Mouse (Mus musculus) hindbrain, embryonic 15.5 days (tissue): Measurements from ENCODE around the gene Ubqln4. TPM values are rescaled to one million over a fixed set of nuclear protein-coding genes. Genes with fewer than 3 reads are reported as not detected.
"Not testable (repeated sequence)": the region's sequence is repeated elsewhere in the genome, so short reads cannot be mapped to it uniquely, and the experiment has no call there.

Experiments used
- ATAC-seq: fragments of 200-750 bp; cut with Nextera tagmentation; 2 replicates; pipeline ENCODE4 v1.8.0; 2017; ENCODE audit warnings: low read depth, moderate number of reproducible peaks, moderate TSS enrichment; ENCODE audit not compliant: low FRiP score
- H3K27ac ChIP-seq: fragments of 300-500 bp; sonication (generic); replicated peaks from 2 replicates; pipeline ENCODE4 v1.5.1; 2015; ENCODE audit warnings: mild to moderate bottlenecking, inconsistent platforms
- H3K27me3 ChIP-seq: fragments of 300-500 bp; sonication (generic); 2 replicates; pipeline ENCODE4 v1.6.1; 2015; ENCODE audit warnings: control low read depth, inconsistent platforms
- H3K36me3 ChIP-seq: fragments of 300-500 bp; sonication (generic); 2 replicates; pipeline ENCODE4 v1.6.1; 2015; ENCODE audit warnings: control low read depth, inconsistent platforms
- H3K4me1 ChIP-seq: fragments of 300-500 bp; sonication (generic); replicated peaks from 2 replicates; pipeline ENCODE4 v1.6.1; 2015; ENCODE audit warnings: control low read depth, inconsistent platforms
- H3K4me2 ChIP-seq: fragments of 300-500 bp; sonication (generic); 2 replicates; pipeline ENCODE4 v1.6.1; 2015; ENCODE audit warnings: moderate library complexity, mild to moderate bottlenecking, inconsistent platforms
- H3K4me3 ChIP-seq: fragments of 300-500 bp; sonication (generic); 2 replicates; pipeline ENCODE4 v1.5.1; 2015; ENCODE audit warnings: mild to moderate bottlenecking, inconsistent platforms
- H3K9ac ChIP-seq: fragments of 300-500 bp; sonication (generic); 2 replicates; pipeline ENCODE4 v1.6.1; 2015; ENCODE audit warnings: inconsistent platforms
- H3K9me3 ChIP-seq: fragments of 300-500 bp; sonication (generic); 2 replicates; pipeline ENCODE4 v1.6.1; 2016; ENCODE audit warnings: control low read depth, inconsistent platforms
- WGBS: fragments of 180-500 bp; shearing (Covaris S2); methylation state at CpG from one replicate; pipeline ENCODE4 v1.1.7; 2015; 5-methylcytosine and 5-hydroxymethylcytosine counted together
- polyA plus RNA-seq: library from polyadenylated mRNA; unstranded; fragments of >200 nt; fragmentation: Nextera tagmentation; extraction: Ambion mirVana; gene quantifications from 2 replicates; pipeline ENCODE4 v1.2.1, GENCODE M21; 2015

Gene Ubqln4
- polyA plus RNA-seq, 1 experiment from 2014 or later: 47.7 TPM

DNA sequence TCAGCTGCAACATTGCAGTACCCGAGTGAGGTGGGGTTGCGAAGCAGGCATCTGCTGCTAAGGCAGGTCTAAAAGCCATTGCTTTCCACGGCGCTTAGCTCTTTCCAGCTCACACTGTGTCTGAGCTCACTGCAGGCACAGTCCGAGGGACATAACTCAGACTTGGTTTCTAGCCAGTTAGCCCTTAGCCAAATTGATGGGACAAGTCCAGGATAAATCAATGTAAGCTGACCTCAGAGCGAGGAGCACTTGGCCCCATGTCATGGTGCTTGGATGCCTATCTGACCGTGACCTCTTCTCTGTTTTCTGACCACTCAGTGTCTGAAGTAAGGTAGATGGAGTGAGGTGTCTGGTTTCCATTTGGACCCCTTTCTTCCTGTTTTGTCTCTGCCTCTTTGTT, 10.4 kb downstream of the Ubqln4 start:
- no peak overlapping the region for H3K27ac ChIP-seq
- no peaks in the 10 kb centered on the region for H3K9me3 ChIP-seq
- H3K4me3 ChIP-seq: no peak overlapping the region
- no peaks in the 10 kb centered on the region for H3K27me3 ChIP-seq
- H3K4me1 ChIP-seq: no peaks in the 10 kb centered on the region
- no peak overlapping the region for H3K9ac ChIP-seq
- no peak overlapping the region for H3K4me2 ChIP-seq
- WGBS: 79% methylated on average over 7 of the region's 7 CpGs
- ATAC-seq: no peak
- H3K36me3 ChIP-seq: peaks cover 88% of the 10 kb centered on the region

DNA sequence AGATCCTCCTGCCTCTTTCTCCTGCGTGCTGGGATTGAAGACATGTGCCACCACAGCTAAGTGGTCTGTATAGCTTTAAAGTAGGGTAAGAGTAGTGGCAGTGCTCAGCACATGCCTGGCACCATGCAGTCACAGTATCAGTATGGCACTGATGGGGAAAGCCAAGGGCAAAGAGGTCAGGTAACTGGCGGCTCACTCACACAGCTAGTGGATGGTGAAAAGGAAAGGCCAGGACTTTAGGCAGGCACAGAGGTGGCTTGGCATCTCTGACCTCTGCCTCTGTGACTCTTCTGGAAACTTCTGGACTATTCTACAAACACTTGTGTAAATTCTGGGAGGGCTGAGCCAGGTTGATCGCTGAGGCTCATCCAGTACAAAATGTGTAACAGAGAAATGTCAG, 12.6 kb downstream of the Ubqln4 start:
- Histone ChIP-seq H3K4me1 (no peaks in the 10 kb centered on the region), H3K9ac (no peak overlapping the region), H3K4me2 (no peak overlapping the region), H3K36me3 (peaks cover 77% of the 10 kb centered on the region), H3K27me3 (no peaks in the 10 kb centered on the region), H3K9me3 (no peaks in the 10 kb centered on the region), H3K4me3 (no peak overlapping the region), H3K27ac (no peak overlapping the region)
- no peak for ATAC-seq
- WGBS: 91% methylated on average over 3 of the region's 3 CpGs

DNA sequence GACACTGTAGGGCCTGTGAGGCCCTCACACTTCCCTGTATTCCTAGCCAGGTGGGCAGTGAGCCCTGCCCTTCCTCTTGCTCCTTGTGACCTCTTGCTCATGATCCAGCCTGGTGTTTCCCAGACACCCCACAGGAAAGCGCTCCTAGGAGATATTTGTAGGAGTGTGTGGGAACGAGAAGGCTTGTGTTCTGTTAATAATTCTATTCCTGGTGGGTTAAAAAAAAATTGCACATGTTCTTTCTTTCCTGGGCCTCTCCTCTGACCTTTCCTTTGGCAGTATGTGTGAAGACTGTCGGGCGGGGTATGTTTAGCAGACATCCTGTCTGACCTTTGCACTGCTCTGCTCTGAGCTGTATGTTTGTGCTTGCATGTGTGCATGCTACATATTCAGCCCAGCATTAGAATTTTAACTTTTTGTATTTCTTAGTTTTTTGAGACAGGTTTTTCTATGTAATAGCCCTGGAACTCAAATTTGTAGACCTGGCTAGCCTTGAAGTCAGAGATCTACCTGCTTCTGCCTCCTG, 13.0 kb downstream of the Ubqln4 start:
- H3K27me3 ChIP-seq: no peaks in the 10 kb centered on the region
- H3K36me3 ChIP-seq: peaks cover 73% of the 10 kb centered on the region
- WGBS: 95% methylated on average over 4 of the region's 4 CpGs
- H3K9ac ChIP-seq: no peak overlapping the region
- ATAC-seq: no peak
- H3K9me3 ChIP-seq: no peaks in the 10 kb centered on the region
- H3K4me1 ChIP-seq: no peaks in the 10 kb centered on the region
- no peak overlapping the region for H3K4me3 ChIP-seq
- H3K27ac ChIP-seq: no peak overlapping the region
- H3K4me2 ChIP-seq: no peak overlapping the region

DNA sequence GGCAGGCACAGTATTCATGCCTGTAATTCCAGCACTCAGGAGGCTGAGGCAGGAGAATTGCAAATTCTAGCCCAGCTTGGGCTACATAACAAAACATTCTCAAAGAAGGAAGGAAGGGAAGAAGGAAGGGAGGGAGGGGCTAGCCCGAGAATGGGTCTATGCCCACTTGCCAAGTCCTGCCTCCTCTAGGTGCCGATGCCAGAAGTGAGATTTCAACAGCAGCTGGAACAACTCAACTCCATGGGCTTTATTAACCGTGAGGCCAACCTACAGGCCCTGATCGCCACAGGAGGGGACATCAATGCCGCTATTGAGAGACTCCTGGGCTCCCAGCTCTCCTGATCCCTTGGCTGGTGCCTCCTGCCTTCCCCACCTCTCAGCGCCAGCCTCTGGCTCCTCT, 14.3 kb downstream of the Ubqln4 start:
- no peak for ATAC-seq
- H3K4me2 ChIP-seq: no peak overlapping the region

DNA sequence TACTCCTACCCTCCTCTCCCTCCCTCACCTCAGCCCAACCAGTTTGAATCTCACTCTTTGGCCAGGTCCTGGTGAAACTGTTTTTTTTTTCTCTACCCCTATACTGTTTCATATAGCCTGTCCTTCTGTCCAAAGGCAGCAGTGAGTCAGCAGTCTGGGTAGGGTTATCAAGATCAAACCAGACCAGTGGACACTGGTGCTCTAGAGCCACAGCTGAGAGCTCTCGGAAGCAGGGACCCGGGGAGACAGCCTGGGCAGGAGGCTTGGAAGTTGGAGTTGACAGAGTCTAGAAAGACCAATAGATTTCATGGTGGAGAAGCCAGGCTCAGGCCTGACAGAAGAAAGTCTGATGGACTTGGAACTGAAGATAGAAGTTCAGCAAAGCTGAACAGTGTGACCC, 15.1 kb downstream of the Ubqln4 start:
- H3K4me3 ChIP-seq: no peak overlapping the region
- H3K4me1 ChIP-seq: no peaks in the 10 kb centered on the region
- H3K36me3 ChIP-seq: peaks cover 60% of the 10 kb centered on the region
- H3K27ac ChIP-seq: no peak overlapping the region
- no peak overlapping the region for H3K4me2 ChIP-seq
- no peaks in the 10 kb centered on the region for H3K27me3 ChIP-seq
- no peak for ATAC-seq
- no peak overlapping the region for H3K9ac ChIP-seq
- 95% methylated on average over 2 of the region's 2 CpGs for WGBS
- no peaks in the 10 kb centered on the region for H3K9me3 ChIP-seq

More for the DNA sequence above, 14.3 kb downstream of the Ubqln4 start:
- no peaks in the 10 kb centered on the region for H3K4me1 ChIP-seq
- H3K9ac ChIP-seq: no peak overlapping the region
- no peak overlapping the region for H3K27ac ChIP-seq
- H3K36me3 ChIP-seq: peaks cover 64% of the 10 kb centered on the region
- no peaks in the 10 kb centered on the region for H3K9me3 ChIP-seq
- WGBS: 94% methylated on average over 6 of the region's 6 CpGs
- H3K27me3 ChIP-seq: no peaks in the 10 kb centered on the region
- no peak overlapping the region for H3K4me3 ChIP-seq

DNA sequence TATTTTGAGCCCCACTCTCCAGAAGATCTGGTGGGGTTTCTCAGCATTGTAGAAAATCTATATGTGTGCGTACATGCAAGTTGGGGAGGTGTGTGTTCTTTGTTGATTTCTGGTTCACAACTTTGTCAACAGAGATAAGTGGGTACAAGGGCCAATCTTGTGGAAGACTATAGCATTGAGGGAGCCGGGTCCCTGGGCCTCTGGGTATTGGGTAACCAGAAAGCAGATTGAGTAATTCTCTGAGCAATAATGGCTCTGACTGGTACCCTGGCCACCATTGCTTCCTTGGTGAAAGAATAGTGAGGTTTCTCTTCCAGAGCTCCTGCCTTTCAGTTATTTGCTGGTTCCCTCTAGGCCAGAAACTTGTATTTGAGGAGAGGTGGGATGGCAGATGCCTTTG, 15.5 kb downstream of the Ubqln4 start:
- ATAC-seq: no peak
- Histone ChIP-seq H3K4me2 (no peak overlapping the region), H3K4me3 (no peak overlapping the region), H3K27me3 (no peaks in the 10 kb centered on the region), H3K9me3 (no peaks in the 10 kb centered on the region), H3K36me3 (peaks cover 55% of the 10 kb centered on the region), H3K9ac (no peak overlapping the region), H3K4me1 (no peaks in the 10 kb centered on the region), H3K27ac (no peak overlapping the region)
- 99% methylated on average over 2 of the region's 2 CpGs for WGBS

DNA sequence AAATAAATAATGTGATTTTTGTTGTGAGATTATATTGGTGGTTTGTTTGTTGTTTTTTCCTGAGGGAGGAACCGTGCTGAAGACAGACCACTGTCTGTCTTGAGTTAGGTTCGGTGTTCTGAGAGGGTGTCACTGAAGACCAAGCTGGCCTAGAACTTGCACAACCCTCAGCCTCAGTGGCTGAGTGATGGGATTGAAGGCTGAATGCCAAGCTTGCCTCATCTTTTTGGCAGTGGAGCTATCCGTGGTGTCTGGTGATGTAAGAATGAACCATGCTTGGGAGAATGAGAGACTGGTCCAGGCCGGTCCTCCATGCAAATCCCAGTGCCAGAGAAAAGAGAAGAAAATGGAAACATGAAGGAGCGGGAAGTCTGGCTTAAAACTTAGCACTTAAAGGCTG, 16.1 kb downstream of the Ubqln4 start:
- WGBS: 92% methylated on average over 5 of the region's 5 CpGs
- Histone ChIP-seq H3K9ac (no peak overlapping the region), H3K27me3 (no peaks in the 10 kb centered on the region), H3K4me1 (no peaks in the 10 kb centered on the region), H3K9me3 (no peaks in the 10 kb centered on the region), H3K36me3 (peaks cover 49% of the 10 kb centered on the region), H3K27ac (no peak overlapping the region), H3K4me2 (no peak overlapping the region), H3K4me3 (no peak overlapping the region)
- no peak for ATAC-seq

DNA sequence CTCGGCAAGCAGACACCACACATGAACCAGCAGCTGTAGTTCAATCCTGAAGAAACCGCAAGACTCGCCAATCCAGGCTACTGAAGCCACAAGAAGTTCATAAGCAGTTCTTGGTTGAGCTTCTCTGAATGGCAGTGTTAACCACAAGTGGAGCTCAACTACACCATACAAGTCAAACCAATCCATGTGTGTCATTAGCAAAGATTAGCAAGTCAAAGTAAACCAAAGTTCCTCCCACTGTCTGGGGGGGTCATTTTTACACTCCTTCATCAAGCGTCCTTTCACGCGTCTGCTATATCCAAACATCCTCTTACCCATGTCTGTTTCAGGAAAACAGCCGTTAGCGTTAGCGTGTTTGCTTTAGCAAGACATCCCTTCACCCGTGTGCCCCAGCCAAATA, 16.8 kb downstream of the Ubqln4 start:
- H3K4me2 ChIP-seq: no peak overlapping the region
- H3K27me3 ChIP-seq: no peaks in the 10 kb centered on the region
- no peaks in the 10 kb centered on the region for H3K9me3 ChIP-seq
- peaks cover 44% of the 10 kb centered on the region for H3K36me3 ChIP-seq
- WGBS: 96% methylated on average over 10 of the region's 10 CpGs
- no peak for ATAC-seq
- no peak overlapping the region for H3K9ac ChIP-seq
- no peaks in the 10 kb centered on the region for H3K4me1 ChIP-seq
- no peak overlapping the region for H3K27ac ChIP-seq
- H3K4me3 ChIP-seq: no peak overlapping the region

DNA sequence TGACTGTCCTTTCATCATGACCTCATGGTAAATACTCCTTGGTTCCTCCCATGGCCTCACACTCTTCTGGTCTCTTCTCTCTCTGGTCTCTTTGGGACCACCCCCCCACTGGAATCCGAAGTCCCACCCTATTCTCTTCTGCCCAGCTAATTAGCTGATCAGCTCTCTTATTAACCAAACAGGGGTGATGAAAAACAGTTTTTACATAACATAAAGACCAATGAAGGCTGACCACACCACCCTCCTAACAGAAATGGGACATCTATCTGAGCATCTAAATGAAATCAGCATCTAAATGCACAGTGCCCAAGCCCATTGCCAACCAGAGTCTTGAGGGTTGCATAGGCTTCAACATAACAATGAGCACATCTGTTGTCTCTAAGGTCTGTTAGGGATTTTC, 18.3 kb downstream of the Ubqln4 start:
- Histone ChIP-seq H3K9me3 (no peaks in the 10 kb centered on the region), H3K27me3 (no peaks in the 10 kb centered on the region), H3K4me1 (no peaks in the 10 kb centered on the region), H3K4me3 (no peak overlapping the region), H3K9ac (no peak overlapping the region), H3K36me3 (peaks cover 29% of the 10 kb centered on the region), H3K4me2 (no peak overlapping the region), H3K27ac (no peak overlapping the region)
- WGBS: 96% methylated on average over 1 of the region's 1 CpGs
- ATAC-seq: no peak

DNA sequence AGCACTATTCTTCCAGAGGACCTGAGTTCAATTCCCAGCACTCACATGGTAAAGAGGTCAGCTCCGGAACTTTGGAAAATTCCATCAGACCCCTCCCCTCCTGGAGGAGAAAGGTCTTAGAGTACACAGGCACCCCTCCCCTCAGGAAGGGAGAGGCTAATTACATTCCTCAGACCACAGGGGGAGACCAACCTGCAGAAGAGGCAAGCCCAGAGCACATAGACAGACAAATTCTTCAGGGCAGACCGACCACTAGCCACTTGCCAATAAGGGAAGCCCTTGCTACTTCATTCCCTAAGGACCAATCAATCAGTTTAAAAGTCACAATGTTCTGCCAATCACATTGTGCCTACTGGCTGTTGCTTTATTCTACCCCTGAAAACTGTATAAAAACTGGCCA, 19.3 kb downstream of the Ubqln4 start:
- Histone ChIP-seq H3K27ac (no peak overlapping the region), H3K27me3 (no peaks in the 10 kb centered on the region), H3K4me3 (no peak overlapping the region), H3K4me1 (no peaks in the 10 kb centered on the region), H3K36me3 (peaks cover 22% of the 10 kb centered on the region), H3K9me3 (no peaks in the 10 kb centered on the region), H3K9ac (no peak overlapping the region), H3K4me2 (no peak overlapping the region)
- 71% methylated on average over 2 of the region's 2 CpGs for WGBS
- no peak for ATAC-seq

DNA sequence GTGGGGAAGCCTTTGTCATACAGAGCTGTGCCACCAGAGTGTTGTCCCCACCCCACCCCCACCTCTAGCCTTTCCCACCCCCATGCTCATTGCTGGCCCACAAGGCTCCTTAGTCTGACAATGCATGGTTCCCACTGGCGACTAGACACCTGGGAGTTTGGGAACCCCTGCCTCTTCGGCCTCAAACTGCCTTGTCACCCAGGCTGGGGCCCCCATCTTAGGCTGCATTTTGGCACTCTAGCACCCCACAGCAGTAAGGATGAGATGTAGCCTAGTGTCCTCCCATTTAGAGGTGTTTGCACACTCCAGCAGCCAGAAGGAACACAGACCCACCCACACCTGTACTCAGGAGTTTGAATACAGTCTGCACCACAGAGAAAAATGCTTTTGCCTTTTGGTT, 20.3 kb downstream of the Ubqln4 start:
- Histone ChIP-seq H3K9ac (no peak overlapping the region), H3K36me3 (peaks cover 12% of the 10 kb centered on the region), H3K4me1 (no peaks in the 10 kb centered on the region), H3K4me2 (no peak overlapping the region), H3K9me3 (no peaks in the 10 kb centered on the region), H3K27ac (no peak overlapping the region), H3K27me3 (no peaks in the 10 kb centered on the region), H3K4me3 (no peak overlapping the region)
- no peak for ATAC-seq
- WGBS: 90% methylated on average over 2 of the region's 2 CpGs

DNA sequence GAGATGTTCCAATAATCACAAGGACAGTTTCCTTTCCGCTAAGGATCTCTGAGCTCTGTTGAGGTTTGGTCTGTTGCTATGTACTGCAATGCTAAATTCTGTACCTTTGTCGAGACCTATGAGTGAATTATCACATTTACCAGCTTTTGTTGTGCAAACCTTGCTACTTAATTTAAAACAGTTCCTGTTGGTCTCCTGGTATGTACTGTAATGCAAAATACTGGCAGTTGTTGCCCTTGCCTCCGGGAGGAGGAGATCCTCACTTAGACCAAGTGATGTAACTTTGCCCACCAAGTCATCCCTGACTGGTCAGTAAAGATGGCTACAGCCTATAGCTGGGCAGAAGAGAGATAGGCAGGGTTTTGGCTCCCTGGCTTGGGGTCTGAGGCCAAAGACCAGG, 22.0 kb downstream of the Ubqln4 start, which contains the start of gene Ssr2:
TSS of gene Ssr2 (plus strand) at position 337 of the 400 bp plus-strand sequence.
- Histone ChIP-seq H3K4me2 (no peak within 1 kb of the TSS), H3K36me3 (no peaks in the 10 kb centered on the region; the same call in 1 of the 2 replicates), H3K27ac (no peak within 1 kb of the TSS), H3K4me1 (peaks cover 10% of the 10 kb centered on the region), H3K27me3 (no peaks in the 10 kb centered on the region), H3K4me3 (no peak within 1 kb of the TSS), H3K9me3 (no peaks in the 10 kb centered on the region), H3K9ac (no peak within 1 kb of the TSS)
- 91% methylated on average over 3 of the region's 3 CpGs for WGBS
- no peak for ATAC-seq

DNA sequence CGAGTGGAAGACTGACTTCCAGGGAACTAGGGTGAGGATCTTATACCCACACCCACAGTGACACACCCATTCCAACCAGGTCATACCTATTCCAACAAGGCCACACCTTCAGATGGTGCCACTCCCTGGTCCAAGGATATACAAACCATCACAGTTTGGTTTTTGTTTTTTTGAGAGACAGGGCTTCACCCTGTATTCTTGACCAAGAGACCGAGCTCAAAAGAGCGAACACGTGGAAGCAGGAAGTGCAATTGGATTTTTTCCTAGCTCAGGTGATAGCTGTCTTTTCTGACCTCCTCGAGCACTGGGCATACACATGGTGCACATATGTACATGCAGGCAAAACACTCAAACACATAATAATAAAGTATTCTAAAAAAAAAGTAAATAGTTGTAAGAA, 24.3 kb downstream of the Ubqln4 start:
- WGBS: 92% methylated on average over 5 of the region's 5 CpGs
- not testable (repeated sequence) for H3K4me2 ChIP-seq, H3K9me3 ChIP-seq, H3K27ac ChIP-seq, H3K27me3 ChIP-seq, ATAC-seq, H3K9ac ChIP-seq, H3K4me3 ChIP-seq
- Histone ChIP-seq H3K36me3 (peaks cover 15% of the 10 kb centered on the region), H3K4me1 (peaks cover 17% of the 10 kb centered on the region)
